Mouse (Mus musculus) spleen, adult 2 months (tissue): ENCODE data around the gene Ak5.

Source experiments
- CTCF ChIP-seq: fragments of 200-500 bp; IDR thresholded peaks from 2 replicates; pipeline ENCODE4 v1.5.1; 2011; ENCODE audit warnings: mild to moderate bottlenecking, inconsistent platforms; ENCODE audit not compliant: insufficient read depth, insufficient read length, insufficient replicate concordance; ENCODE audit errors: extremely low read depth
- POLR2A ChIP-seq: fragments of 200-500 bp; IDR thresholded peaks from 2 replicates; pipeline ENCODE4 v1.6.1; 2011; ENCODE audit warnings: low read depth, low read length, inconsistent platforms

GRCm38 (mm10) chr3:152446966-152447365 lies 221.2 kb downstream of the Ak5 start:
- TF ChIP-seq POLR2A (no peak), CTCF (no peak)
